Mouse (Mus musculus) olfactory bulb, adult 2 months (tissue): ENCODE measurements around the gene Sgsm2.

Source experiments
- CTCF ChIP-seq: fragments of 200-500 bp; IDR thresholded peaks from 2 replicates; pipeline ENCODE4 v1.5.1; 2012; ENCODE audit warnings: low read depth, mild to moderate bottlenecking, low read length, moderate library complexity; ENCODE audit not compliant: insufficient read depth
- POLR2A ChIP-seq: fragments of 200-500 bp; IDR thresholded peaks from 2 replicates; pipeline ENCODE4 v1.6.1; 2012; ENCODE audit warnings: mild to moderate bottlenecking, low read depth, low read length, moderate library complexity; ENCODE audit not compliant: insufficient read depth

DNA sequence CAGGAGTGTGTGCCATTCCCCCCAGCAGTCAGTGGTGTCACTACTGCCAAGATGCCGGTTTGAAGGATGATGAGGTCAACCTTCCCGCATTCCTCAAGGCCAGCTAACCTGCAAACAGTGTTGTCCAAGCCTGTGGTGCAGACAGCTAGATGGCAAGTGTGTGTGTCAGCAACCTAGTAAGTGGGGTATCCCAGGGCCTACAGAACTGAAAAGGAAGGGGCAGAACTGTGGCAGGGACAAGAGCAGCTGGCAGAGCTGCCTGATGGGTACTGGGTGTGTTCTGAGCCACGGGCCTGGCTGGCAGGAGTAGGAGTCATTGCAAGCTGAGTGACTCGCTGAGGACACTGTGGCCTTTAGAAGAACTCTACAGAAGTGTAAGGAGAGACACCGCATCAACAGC is 34.7 kb downstream of the Sgsm2 start:
- TF ChIP-seq POLR2A (no peak), CTCF (no peak)
